Mouse (Mus musculus): ENCODE measurements around the gene Tut4.

- no peak for TF ChIP-seq CTCF (IDR thresholded peaks at IDR 0.05; ENCODE audit: extremely low read depth, insufficient read depth, insufficient read length, insufficient replicate concordance)
- no peak for TF ChIP-seq POLR2A (IDR thresholded peaks at IDR 0.05; ENCODE audit: low read depth, low read length)
Measured at GRCm38 (mm10) chr4:108436225-108436624, 23.0 kb upstream of the Tut4 start.

All from spleen, adult 2 months (tissue).